Mouse (Mus musculus) left cerebral cortex, adult 18-20 months (tissue): ENCODE measurements around the gene Tamm41. TPM values are rescaled to one million over a fixed set of nuclear protein-coding genes. Genes with fewer than 3 reads are reported as not detected.

Experiments used
- total RNA-seq, 2 experiments: library from RNA; stranded (reverse); gene quantifications; 2 replicates each; pipeline ENCODE4 v1.2.3; 2021

The Tamm41 gene
- total RNA-seq, 2 experiments from 2014 or later: 21.0 to 21.4 TPM

Other genes with a start within 250 kb of the Tamm41 start
- 10 to 100 TPM; 55.3 to 62.5 TPM for gene Vgll4, start 67.9 kb downstream of the Tamm41 start, total RNA-seq
- 100 to 1,000 TPM; 459 to 524 TPM for gene Syn2, start 97.0 kb upstream of the Tamm41 start, total RNA-seq
- not detected for gene Gm17482, start 189.5 kb upstream of the Tamm41 start, total RNA-seq
- 10 to 100 TPM; 16.8 to 20.1 TPM for gene Timp4, start 214.3 kb upstream of the Tamm41 start, total RNA-seq